Mouse (Mus musculus): Measurements from ENCODE around the gene Rap2a. TPM values are rescaled to one million over a fixed set of nuclear protein-coding genes. Genes with fewer than 3 reads are reported as not detected.

Gene Rap2a
- polyA plus RNA-seq, 1 experiment from 2014 or later, result 8.3 TPM

DNA sequence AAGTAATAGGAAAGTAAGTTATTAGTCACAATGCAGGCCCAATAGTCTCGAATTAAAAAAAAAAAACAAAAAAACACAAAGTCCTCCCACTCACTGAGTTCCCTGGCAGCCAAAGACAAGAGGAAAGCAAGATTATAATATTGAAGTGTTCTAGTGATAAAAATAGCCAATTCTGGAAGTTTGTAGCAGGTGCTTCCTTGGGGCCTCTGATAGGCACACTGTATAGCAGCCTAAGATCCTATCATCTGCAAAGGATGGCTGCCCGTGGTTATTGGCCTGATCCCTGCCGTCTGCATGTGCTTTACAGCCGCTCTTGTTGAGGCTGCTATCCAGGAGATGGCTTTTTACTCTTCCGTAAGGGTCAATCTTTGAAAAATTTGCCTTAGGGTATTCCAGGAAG lies 33.6 kb downstream of the Rap2a start:
- H3K9me3 ChIP-seq (ENCODE audit: control insufficient read depth), result no peaks in the 10 kb centered on the region

DNA sequence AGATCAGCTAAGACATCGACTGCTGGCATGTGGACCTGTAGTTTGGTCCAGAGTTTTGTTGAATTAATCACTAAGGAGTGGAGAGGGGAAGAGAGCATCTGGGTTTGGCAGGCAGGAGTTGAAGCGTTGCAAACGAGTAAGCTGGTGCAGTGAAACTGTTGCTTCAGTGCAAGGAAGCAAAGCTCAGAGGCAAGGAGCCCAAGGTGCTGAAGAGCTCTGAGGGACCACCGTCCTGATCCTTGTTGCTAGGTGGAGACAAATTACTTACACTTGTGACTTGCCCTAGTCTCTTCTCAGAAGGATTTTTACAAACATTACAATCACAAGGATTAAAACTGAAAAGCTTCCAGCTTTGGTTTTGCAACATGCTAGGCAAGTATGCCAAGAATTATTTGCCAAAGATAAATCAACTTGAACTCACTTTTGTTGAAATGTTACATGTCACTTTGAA lies 36.6 kb downstream of the Rap2a start:
- Histone ChIP-seq H3K27me3 (replicated peaks; ENCODE audit: control insufficient read depth, insufficient read depth, low read length) (no peaks in the 10 kb centered on the region), H3K4me3 (ENCODE audit: low read depth, low read length) (no peak overlapping the region), H3K4me1 (replicated peaks; ENCODE audit: control insufficient read depth, insufficient read depth, low read length) (no peaks in the 10 kb centered on the region), H3K27ac (ENCODE audit: low read depth, low read length) (no peak overlapping the region), H3K9ac (ENCODE audit: low read depth, low read length) (no peak overlapping the region), H3K36me3 (ENCODE audit: control insufficient read depth, insufficient read depth) (no peaks in the 10 kb centered on the region), H3K4me2 (replicated peaks; ENCODE audit: low read depth) (no peak overlapping the region), H3K9me3 (ENCODE audit: control insufficient read depth) (no peaks in the 10 kb centered on the region)
- TF ChIP-seq CTCF (IDR thresholded peaks at IDR 0.05; ENCODE audit: low read depth), result no peak
- no peak for ATAC-seq
- WGBS, result 43% methylated on average over 4 of the region's 4 CpGs

More for the DNA sequence above, 33.6 kb downstream of the Rap2a start:
- no peaks in the 10 kb centered on the region for H3K27me3 ChIP-seq (replicated peaks; ENCODE audit: control insufficient read depth, insufficient read depth, low read length)
- H3K27ac ChIP-seq (ENCODE audit: low read depth, low read length), result no peak overlapping the region
- H3K4me3 ChIP-seq (ENCODE audit: low read depth, low read length), result no peak overlapping the region
- no peak for TF ChIP-seq CTCF (IDR thresholded peaks at IDR 0.05; ENCODE audit: low read depth)
- H3K4me1 ChIP-seq (replicated peaks; ENCODE audit: control insufficient read depth, insufficient read depth, low read length), result no peaks in the 10 kb centered on the region
- no peak overlapping the region for H3K4me2 ChIP-seq (replicated peaks; ENCODE audit: low read depth)
- no peaks in the 10 kb centered on the region for H3K36me3 ChIP-seq (ENCODE audit: control insufficient read depth, insufficient read depth)
- WGBS, result 87% methylated on average over 5 of the region's 5 CpGs
- no peak for ATAC-seq
- no peak overlapping the region for H3K9ac ChIP-seq (ENCODE audit: low read depth, low read length)

DNA sequence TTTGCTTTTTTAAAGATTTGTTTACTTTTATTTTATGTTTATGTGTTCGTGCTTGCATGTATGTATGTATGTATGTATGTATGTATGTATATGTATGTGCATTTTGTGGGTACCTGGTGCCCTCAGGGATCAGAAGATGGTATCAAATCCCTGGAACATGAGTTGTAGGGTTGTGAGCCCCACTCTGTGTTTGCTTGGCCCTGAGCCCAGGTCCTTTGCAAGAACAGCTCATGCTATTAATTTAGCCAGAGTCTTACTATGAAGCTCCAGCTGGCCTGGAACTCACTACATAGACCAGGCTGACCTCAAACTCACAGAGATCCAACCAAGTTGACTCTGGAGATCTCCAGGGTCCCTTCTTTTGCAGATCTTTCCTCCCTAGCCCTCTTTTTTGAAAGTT lies 37.1 kb downstream of the Rap2a start:
- no peaks in the 10 kb centered on the region for H3K9me3 ChIP-seq (ENCODE audit: control insufficient read depth)
- H3K4me3 ChIP-seq (ENCODE audit: low read depth, low read length), result no peak overlapping the region
- H3K4me1 ChIP-seq (replicated peaks; ENCODE audit: control insufficient read depth, insufficient read depth, low read length), result no peaks in the 10 kb centered on the region
- H3K9ac ChIP-seq (ENCODE audit: low read depth, low read length), result no peak overlapping the region
- 70% methylated on average over 1 of the region's 1 CpGs for WGBS
- no peaks in the 10 kb centered on the region for H3K36me3 ChIP-seq (ENCODE audit: control insufficient read depth, insufficient read depth)
- H3K27ac ChIP-seq (ENCODE audit: low read depth, low read length), result no peak overlapping the region
- no peak for ATAC-seq
- no peak overlapping the region for H3K4me2 ChIP-seq (replicated peaks; ENCODE audit: low read depth)
- no peaks in the 10 kb centered on the region for H3K27me3 ChIP-seq (replicated peaks; ENCODE audit: control insufficient read depth, insufficient read depth, low read length)
- no peak for TF ChIP-seq CTCF (IDR thresholded peaks at IDR 0.05; ENCODE audit: low read depth)

DNA sequence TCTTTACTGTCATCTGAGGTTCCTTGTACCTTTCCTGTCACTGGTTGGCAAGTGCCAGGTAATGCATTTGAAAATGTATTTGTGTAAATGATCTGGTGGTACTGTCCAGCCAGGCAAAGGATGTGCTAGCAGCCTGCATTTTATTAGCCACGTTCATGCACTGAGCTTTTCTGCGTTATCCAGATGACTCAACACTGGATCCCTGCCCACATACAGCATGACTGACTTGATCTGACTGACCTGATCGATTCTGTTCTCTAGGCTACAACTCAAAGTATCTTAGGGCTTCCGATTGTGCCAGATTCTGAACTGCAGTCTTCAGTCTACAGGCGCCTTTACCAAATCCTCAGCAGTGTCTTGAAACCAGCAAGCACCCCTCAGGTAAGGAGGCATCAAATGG lies 40.5 kb downstream of the Rap2a start:
- Histone ChIP-seq H3K4me1 (replicated peaks; ENCODE audit: control insufficient read depth, insufficient read depth, low read length) (no peaks in the 10 kb centered on the region), H3K27me3 (replicated peaks; ENCODE audit: control insufficient read depth, insufficient read depth, low read length) (no peaks in the 10 kb centered on the region), H3K4me2 (replicated peaks; ENCODE audit: low read depth) (no peak overlapping the region), H3K9ac (ENCODE audit: low read depth, low read length) (no peak overlapping the region), H3K36me3 (ENCODE audit: control insufficient read depth, insufficient read depth) (no peaks in the 10 kb centered on the region), H3K27ac (ENCODE audit: low read depth, low read length) (no peak overlapping the region), H3K4me3 (ENCODE audit: low read depth, low read length) (no peak overlapping the region), H3K9me3 (ENCODE audit: control insufficient read depth) (no peaks in the 10 kb centered on the region)
- 79% methylated on average over 5 of the region's 5 CpGs for WGBS
- no peak for TF ChIP-seq CTCF (IDR thresholded peaks at IDR 0.05; ENCODE audit: low read depth)
- no peak for ATAC-seq

DNA sequence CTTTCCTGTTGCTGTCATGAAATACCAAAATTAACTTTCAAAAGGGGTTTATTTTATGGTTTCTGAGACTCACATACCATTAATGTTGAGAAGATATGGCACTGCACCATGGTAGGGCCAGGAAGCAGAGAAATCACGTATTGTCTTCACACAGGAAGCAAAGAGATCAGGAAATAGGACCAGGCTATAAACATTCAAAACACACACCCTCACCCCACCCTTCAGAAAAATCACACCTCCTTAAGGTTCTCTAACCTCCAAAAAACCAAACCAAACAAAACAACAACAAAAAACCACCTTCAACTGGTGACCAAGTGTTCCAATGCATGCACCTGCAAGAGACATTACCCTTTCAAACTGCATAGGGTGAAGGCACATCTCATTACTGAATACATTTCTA lies 41.7 kb downstream of the Rap2a start:
- no peaks in the 10 kb centered on the region for H3K4me1 ChIP-seq (replicated peaks; ENCODE audit: control insufficient read depth, insufficient read depth, low read length)
- no peak overlapping the region for H3K4me3 ChIP-seq (ENCODE audit: low read depth, low read length)
- ATAC-seq, result no peak
- no peaks in the 10 kb centered on the region for H3K9me3 ChIP-seq (ENCODE audit: control insufficient read depth)
- no peak overlapping the region for H3K4me2 ChIP-seq (replicated peaks; ENCODE audit: low read depth)
- H3K27ac ChIP-seq (ENCODE audit: low read depth, low read length), result no peak overlapping the region
- TF ChIP-seq CTCF (IDR thresholded peaks at IDR 0.05; ENCODE audit: low read depth), result no peak
- H3K27me3 ChIP-seq (replicated peaks; ENCODE audit: control insufficient read depth, insufficient read depth, low read length), result no peaks in the 10 kb centered on the region
- no peaks in the 10 kb centered on the region for H3K36me3 ChIP-seq (ENCODE audit: control insufficient read depth, insufficient read depth)
- WGBS, result 60% methylated on average over 1 of the region's 1 CpGs
- H3K9ac ChIP-seq (ENCODE audit: low read depth, low read length), result no peak overlapping the region

DNA sequence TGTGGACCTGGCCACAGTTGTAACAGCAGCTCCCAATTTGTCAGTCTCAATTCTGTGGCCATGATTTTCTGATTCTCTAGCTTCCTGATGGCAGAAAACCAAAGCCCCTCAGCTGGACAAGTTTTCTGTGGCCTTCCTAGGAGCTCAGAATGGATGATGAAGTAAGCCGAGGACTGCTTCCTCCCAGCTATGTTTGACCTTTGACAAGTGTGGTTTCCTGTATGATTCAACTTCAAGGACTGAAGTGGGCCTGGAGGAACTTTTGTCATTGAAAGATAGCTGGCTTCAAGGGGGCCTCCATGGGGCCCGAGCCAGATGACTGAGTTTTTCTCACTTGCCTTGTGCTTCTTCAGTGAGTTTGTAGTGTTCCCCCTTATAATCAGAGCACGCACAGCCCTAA lies 42.6 kb downstream of the Rap2a start:
- WGBS, result 56% methylated on average over 3 of the region's 3 CpGs
- H3K27ac ChIP-seq (ENCODE audit: low read depth, low read length), result no peak overlapping the region
- H3K4me1 ChIP-seq (replicated peaks; ENCODE audit: control insufficient read depth, insufficient read depth, low read length), result no peaks in the 10 kb centered on the region
- H3K4me3 ChIP-seq (ENCODE audit: low read depth, low read length), result no peak overlapping the region
- H3K4me2 ChIP-seq (replicated peaks; ENCODE audit: low read depth), result no peak overlapping the region
- no peaks in the 10 kb centered on the region for H3K27me3 ChIP-seq (replicated peaks; ENCODE audit: control insufficient read depth, insufficient read depth, low read length)
- no peak for ATAC-seq
- no peak overlapping the region for H3K9ac ChIP-seq (ENCODE audit: low read depth, low read length)
- TF ChIP-seq CTCF (IDR thresholded peaks at IDR 0.05; ENCODE audit: low read depth), result no peak
- H3K36me3 ChIP-seq (ENCODE audit: control insufficient read depth, insufficient read depth), result no peaks in the 10 kb centered on the region
- no peaks in the 10 kb centered on the region for H3K9me3 ChIP-seq (ENCODE audit: control insufficient read depth)

DNA sequence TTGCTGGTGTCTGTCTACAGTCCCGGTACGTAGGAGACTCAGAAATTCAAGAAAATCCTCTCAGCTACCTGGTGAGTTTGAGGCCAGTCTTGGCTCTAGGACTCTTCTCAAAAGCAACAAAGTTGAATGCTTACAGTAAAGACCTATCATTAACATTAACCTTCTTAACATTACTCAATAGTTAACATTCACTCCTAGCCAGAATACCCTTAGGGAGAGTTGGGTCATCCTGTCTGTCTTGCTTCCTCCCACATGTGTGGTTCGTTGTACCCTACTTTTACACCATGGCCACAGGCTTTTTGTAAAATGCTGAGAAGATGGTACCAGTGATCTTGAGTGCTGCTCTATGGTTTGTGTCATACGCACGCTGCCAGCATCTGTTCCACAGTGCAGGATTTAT lies 45.1 kb downstream of the Rap2a start:
- H3K4me2 ChIP-seq (replicated peaks; ENCODE audit: low read depth), result no peak overlapping the region
- H3K36me3 ChIP-seq (ENCODE audit: control insufficient read depth, insufficient read depth), result no peaks in the 10 kb centered on the region
- no peak for ATAC-seq
- no peak overlapping the region for H3K9ac ChIP-seq (ENCODE audit: low read depth, low read length)
- H3K9me3 ChIP-seq (ENCODE audit: control insufficient read depth), result no peaks in the 10 kb centered on the region
- no peak overlapping the region for H3K4me3 ChIP-seq (ENCODE audit: low read depth, low read length)
- H3K27me3 ChIP-seq (replicated peaks; ENCODE audit: control insufficient read depth, insufficient read depth, low read length), result no peaks in the 10 kb centered on the region
- H3K4me1 ChIP-seq (replicated peaks; ENCODE audit: control insufficient read depth, insufficient read depth, low read length), result no peaks in the 10 kb centered on the region
- 95% methylated on average over 5 of the region's 5 CpGs for WGBS
- no peak for TF ChIP-seq CTCF (IDR thresholded peaks at IDR 0.05; ENCODE audit: low read depth)
- no peak overlapping the region for H3K27ac ChIP-seq (ENCODE audit: low read depth, low read length)
